Mouse (Mus musculus) MEL (cell line): Measurements from ENCODE around the gene Nub1. TPM values are rescaled to one million over a fixed set of nuclear protein-coding genes. Genes with fewer than 3 reads are reported as not detected.

Source experiments
- DNase-seq: peaks from one replicate; pipeline ENCODE4 v3.0.0; 2011; ENCODE audit warnings: low read depth, low spot score
- H3K27ac ChIP-seq: 2 replicates; pipeline ENCODE4 v1.5.1; 2012; ENCODE audit warnings: low read depth, mild to moderate bottlenecking, control low read depth, low read length, moderate library complexity; ENCODE audit not compliant: control insufficient read depth
- H3K27me3 ChIP-seq, 2 experiments: fragments of 150-350 bp in 1 of 2; sonication (generic) in 1 of 2; 2 replicates each; pipeline ENCODE4 v1.6.1; 2012; ENCODE audit warnings: low read length in 2 of 2, mild to moderate bottlenecking in 2 of 2, improper control_type of control experiment in 1 of 2, moderate library complexity in 1 of 2; ENCODE audit not compliant: insufficient read depth in 2 of 2, control insufficient read depth in 1 of 2
- H3K36me3 ChIP-seq, 2 experiments: 2 replicates each; pipeline ENCODE4 v1.6.1; 2012 to 2014; ENCODE audit warnings: low read length in 2 of 2, improper control_type of control experiment in 1 of 2, inconsistent platforms in 1 of 2, mild to moderate bottlenecking in 1 of 2; ENCODE audit not compliant: insufficient read depth in 2 of 2, control insufficient read depth in 1 of 2
- H3K4me1 ChIP-seq, 2 experiments: fragments of 150-350 bp in 1 of 2; sonication (generic) in 1 of 2; 2 replicates each; pipeline ENCODE4 v1.6.1; 2012; ENCODE audit warnings: low read length in 2 of 2, improper control_type of control experiment in 1 of 2, mild to moderate bottlenecking in 1 of 2; ENCODE audit not compliant: insufficient read depth in 2 of 2, control insufficient read depth in 1 of 2
- H3K4me3 ChIP-seq, 2 experiments: fragments of 150-350 bp in 1 of 2; sonication (generic) in 1 of 2; 2 replicates each; pipeline ENCODE4 v1.5.1; 2012; ENCODE audit warnings: low read depth in 2 of 2, low read length in 2 of 2, mild to moderate bottlenecking in 2 of 2, moderate library complexity in 2 of 2, control low read depth in 1 of 2, improper control_type of control experiment in 1 of 2; ENCODE audit not compliant: control insufficient read depth in 1 of 2, insufficient read depth in 1 of 2
- H3K79me2 ChIP-seq: 2 replicates; pipeline ENCODE4 v1.6.1; 2012; ENCODE audit warnings: mild to moderate bottlenecking, low read length, moderate library complexity; ENCODE audit not compliant: control insufficient read depth, poor library complexity, insufficient read depth
- H3K9ac ChIP-seq: 2 replicates; pipeline ENCODE4 v1.6.1; 2012; ENCODE audit warnings: low read depth, mild to moderate bottlenecking, control low read depth, low read length, moderate library complexity; ENCODE audit not compliant: control insufficient read depth, poor library complexity, severe bottlenecking
- H3K9me3 ChIP-seq: fragments of 150-350 bp; sonication (generic); replicated peaks from 2 replicates; pipeline ENCODE4 v1.6.1; 2012; ENCODE audit warnings: mild to moderate bottlenecking, low read length, improper control_type of control experiment, moderate library complexity; ENCODE audit not compliant: insufficient read depth
- CHD1 ChIP-seq: IDR thresholded peaks from 2 replicates; pipeline ENCODE4 v1.6.1; 2012; ENCODE audit warnings: low read depth, mild to moderate bottlenecking, inconsistent platforms, low read length, improper control_type of control experiment
- CTCF ChIP-seq, 3 experiments: IDR thresholded peaks in 2 of 3; conservative IDR thresholded peaks in 1 of 3; 2 replicates each; pipeline ENCODE4 v1.5.1; 2011 to 2012; ENCODE audit warnings: low read length in 3 of 3, low read depth in 2 of 3, mild to moderate bottlenecking in 2 of 3, improper control_type of control experiment in 1 of 3, inconsistent platforms in 1 of 3, mixed read lengths in 1 of 3, moderate library complexity in 1 of 3; ENCODE audit not compliant: control insufficient read depth in 1 of 3, insufficient read depth in 1 of 3, poor library complexity in 1 of 3, severe bottlenecking in 1 of 3
- ELF1 ChIP-seq: IDR thresholded peaks from 2 replicates; pipeline ENCODE4 v1.6.1; 2014; ENCODE audit warnings: low read depth, mild to moderate bottlenecking, inconsistent platforms, low read length, improper control_type of control experiment, moderate library complexity
- EP300 ChIP-seq, 2 experiments: IDR thresholded peaks; 2 replicates each; pipeline ENCODE4 v1.6.1; 2011; ENCODE audit warnings: improper control_type of control experiment in 2 of 2, low read length in 2 of 2, low read depth in 1 of 2, mild to moderate bottlenecking in 1 of 2
- ETS1 ChIP-seq: IDR thresholded peaks from 2 replicates; pipeline ENCODE4 v1.6.1; 2012; ENCODE audit warnings: low read depth, mild to moderate bottlenecking, inconsistent platforms, low read length, improper control_type of control experiment, moderate library complexity
- GABPA ChIP-seq: IDR thresholded peaks from 2 replicates; pipeline ENCODE4 v1.6.1; 2012; ENCODE audit warnings: low read depth, mild to moderate bottlenecking, inconsistent platforms, low read length, improper control_type of control experiment, moderate library complexity
- JUND ChIP-seq: IDR thresholded peaks from 2 replicates; pipeline ENCODE4 v1.6.1; 2011; ENCODE audit warnings: low read depth, mild to moderate bottlenecking, improper control_type of control experiment, low read length
- MAFK ChIP-seq: IDR thresholded peaks from 2 replicates; pipeline ENCODE4 v1.6.1; 2011; ENCODE audit warnings: low read depth, mild to moderate bottlenecking, low read length, improper control_type of control experiment, borderline replicate concordance
- MAX ChIP-seq: IDR thresholded peaks from 2 replicates; pipeline ENCODE4 v1.6.1; 2011; ENCODE audit warnings: low read length, improper control_type of control experiment
- MAZ ChIP-seq: IDR thresholded peaks from 2 replicates; pipeline ENCODE4 v1.6.1; 2012; ENCODE audit warnings: low read depth, mild to moderate bottlenecking, inconsistent platforms, low read length, improper control_type of control experiment
- MEF2A ChIP-seq: IDR thresholded peaks from 2 replicates; pipeline ENCODE4 v1.6.1; 2014; ENCODE audit warnings: low read depth, mild to moderate bottlenecking, inconsistent platforms, low read length, improper control_type of control experiment; ENCODE audit not compliant: poor library complexity, insufficient replicate concordance, severe bottlenecking; ENCODE audit errors: extremely low read depth
- MYC ChIP-seq: IDR thresholded peaks from 2 replicates; pipeline ENCODE4 v1.6.1; 2011; ENCODE audit warnings: low read depth, mild to moderate bottlenecking, low read length, improper control_type of control experiment, moderate library complexity
- NELFE ChIP-seq: IDR thresholded peaks from 2 replicates; pipeline ENCODE4 v1.6.1; 2011; ENCODE audit warnings: low read depth, low read length, improper control_type of control experiment
- POLR2AphosphoS2 ChIP-seq: IDR thresholded peaks from 2 replicates; pipeline ENCODE4 v1.6.1; 2011; ENCODE audit warnings: low read length, improper control_type of control experiment
- POLR2AphosphoS5 ChIP-seq: IDR thresholded peaks from 2 replicates; pipeline ENCODE4 v1.6.1; 2012; ENCODE audit warnings: low read depth, borderline replicate concordance, mild to moderate bottlenecking, inconsistent platforms, low read length, moderate library complexity, mixed read lengths
- RAD21 ChIP-seq: IDR thresholded peaks from 2 replicates; pipeline ENCODE4 v1.6.1; 2011; ENCODE audit warnings: mild to moderate bottlenecking, low read depth, low read length, improper control_type of control experiment
- RCOR1 ChIP-seq: IDR thresholded peaks from 2 replicates; pipeline ENCODE4 v1.6.1; 2012; ENCODE audit warnings: low read depth, mild to moderate bottlenecking, inconsistent platforms, low read length, improper control_type of control experiment
- SMC3 ChIP-seq: IDR thresholded peaks from 2 replicates; pipeline ENCODE4 v1.6.1; 2011; ENCODE audit warnings: low read depth, low read length, improper control_type of control experiment
- TCF12 ChIP-seq: IDR thresholded peaks from 2 replicates; pipeline ENCODE4 v1.6.1; 2014; ENCODE audit warnings: low read depth, mild to moderate bottlenecking, inconsistent platforms, low read length, improper control_type of control experiment, moderate library complexity
- USF1 ChIP-seq: IDR thresholded peaks from 2 replicates; pipeline ENCODE4 v1.6.1; 2014; ENCODE audit warnings: low read depth, mild to moderate bottlenecking, inconsistent platforms, low read length, improper control_type of control experiment, moderate library complexity
- ZC3H11A ChIP-seq: IDR thresholded peaks from 2 replicates; pipeline ENCODE4 v1.6.1; 2012; ENCODE audit warnings: low read depth, mild to moderate bottlenecking, inconsistent platforms, low read length, improper control_type of control experiment
- ZKSCAN1 ChIP-seq: IDR thresholded peaks from 2 replicates; pipeline ENCODE4 v1.6.1; 2012; ENCODE audit warnings: low read depth, mild to moderate bottlenecking, inconsistent platforms, low read length, improper control_type of control experiment, moderate library complexity
- ZNF384 ChIP-seq: IDR thresholded peaks from 2 replicates; pipeline ENCODE4 v1.6.1; 2012; ENCODE audit warnings: low read depth, mild to moderate bottlenecking, inconsistent platforms, low read length, improper control_type of control experiment
- polyA plus RNA-seq, 2 experiments: library from polyadenylated mRNA; stranded (reverse) in 1 of 2; unstranded in 1 of 2; fragments of >175 nt in 1 of 2; fragments of >200 nt in 1 of 2; gene quantifications; 2 replicates each; pipeline versions ENCODE4 v1.2.1 to v1.2.4; 2012; ENCODE audit warnings: low replicate concordance in 2 of 2, low read depth in 1 of 2; ENCODE audit not compliant: insufficient read length in 2 of 2, insufficient read depth in 1 of 2, missing spikeins in 1 of 2
- total RNA-seq: library from RNA; depleted of rRNA; stranded (reverse); fragments of 300-350 nt; gene quantifications from 2 replicates; pipeline ENCODE4 v1.2.3, GENCODE M21; 2012

Nub1 gene
- total and polyA plus RNA-seq, 3 experiments: 38.3 to 59.6 TPM; not detected in 1

GRCm38 (mm10) chr5:24704615-24705014, 19.3 kb downstream of the Nub1 start:
- Histone ChIP-seq H3K27me3 (no peaks in the 10 kb centered on the region), H3K79me2 (no peaks in the 10 kb centered on the region), H3K27ac (no peak overlapping the region), H3K9ac (no peak overlapping the region), H3K9me3 (no peaks in the 10 kb centered on the region), H3K36me3 (peaks cover 0 to 13% of the 10 kb centered on the region in 2 experiments; a peak in 2 of 4 replicates), H3K4me1 (no peaks in the 10 kb centered on the region), H3K4me3 (no peak overlapping the region)
- no peak for TF ChIP-seq CHD1
- no peak for TF ChIP-seq JUND
- no peak for TF ChIP-seq MAZ
- TF ChIP-seq RCOR1: no peak
- no peak for TF ChIP-seq ZNF384
- TF ChIP-seq ZC3H11A: no peak
- DNase-seq: no peak

- H3K4me3 ChIP-seq: no peak overlapping the region
- H3K9ac ChIP-seq: no peak overlapping the region
- no peaks in the 10 kb centered on the region for H3K27me3 ChIP-seq
- H3K36me3 ChIP-seq: peaks cover 0 to 5% of the 10 kb centered on the region in 2 experiments; a peak in 1 of 4 replicates
- no peaks in the 10 kb centered on the region for H3K79me2 ChIP-seq
- H3K9me3 ChIP-seq: no peaks in the 10 kb centered on the region
- H3K4me1 ChIP-seq: no peaks in the 10 kb centered on the region
- no peak overlapping the region for H3K27ac ChIP-seq
- TF ChIP-seq GABPA (no peak), MAFK (no peak), ZKSCAN1 (no peak), POLR2AphosphoS2 (no peak), JUND (no peak), MEF2A (no peak), MAZ (no peak), USF1 (no peak), RAD21 (no peak), EP300 (IDR thresholded peaks at IDR 0.05; ENCODE audit: low read depth in 1 of 2, low read length in 2 of 2) (no peak), NELFE (no peak), ETS1 (no peak), ELF1 (no peak), TCF12 (no peak), CTCF (IDR thresholded peaks at IDR 0.05 in 2 of 3, conservative IDR thresholded peaks at IDR 0.05 in 1 of 3; ENCODE audit: control insufficient read depth in 1 of 3, insufficient read depth in 1 of 3, low read depth in 2 of 3, low read length in 3 of 3, poor library complexity in 1 of 3, severe bottlenecking in 1 of 3) (no peak), POLR2AphosphoS5 (no peak), MAX (no peak), SMC3 (no peak), ZC3H11A (no peak), MYC (no peak)
- no peak for DNase-seq
Measured at GRCm38 (mm10) chr5:24709962-24710361, 24.6 kb downstream of the Nub1 start.
